Mouse (Mus musculus) liver, embryonic 14.5 days (tissue): Measurements from ENCODE around the gene Zfr. TPM values are rescaled to one million over a fixed set of nuclear protein-coding genes. Genes with fewer than 3 reads are reported as not detected.

Experiments
- ATAC-seq: fragments of 200-750 bp; cut with Nextera tagmentation; 2 replicates; pipeline ENCODE4 v1.8.0; 2017; ENCODE audit warnings: moderate number of reproducible peaks, mild to moderate bottlenecking, moderate library complexity; ENCODE audit not compliant: insufficient read depth
- DNase-seq, 3 experiments: peaks; one replicate each; pipeline ENCODE4 v3.0.0-alpha.2; 2012 to 2013; ENCODE audit warnings: low read depth in 3 of 3, low spot score in 3 of 3
- H3K27ac ChIP-seq: fragments of 300-500 bp; sonication (generic); 2 replicates; pipeline ENCODE4 v1.5.1; 2014; ENCODE audit warnings: moderate library complexity, mild to moderate bottlenecking, control low read depth, inconsistent platforms
- H3K27me3 ChIP-seq: fragments of 300-500 bp; sonication (generic); 2 replicates; pipeline ENCODE4 v1.6.1; 2014; ENCODE audit warnings: mild to moderate bottlenecking, low read length, moderate library complexity; ENCODE audit not compliant: control insufficient read depth, insufficient read depth
- H3K36me3 ChIP-seq: fragments of 300-500 bp; sonication (generic); replicated peaks from 2 replicates; pipeline ENCODE4 v1.6.1; 2014; ENCODE audit warnings: low read depth; ENCODE audit not compliant: control insufficient read depth, insufficient read depth
- H3K4me1 ChIP-seq, 2 experiments: fragments of 200-500 bp in 1 of 2; fragments of 300-500 bp in 1 of 2; sonication (generic) in 1 of 2; replicated peaks; 2 replicates each; pipeline ENCODE4 v1.6.1; 2012 to 2014; ENCODE audit warnings: antibody characterized with exemption in 1 of 2, inconsistent platforms in 1 of 2, low read length in 1 of 2; ENCODE audit not compliant: control insufficient read depth in 2 of 2, insufficient read depth in 2 of 2
- H3K4me2 ChIP-seq: fragments of 300-500 bp; sonication (generic); 2 replicates; pipeline ENCODE4 v1.6.1; 2014; ENCODE audit warnings: low read depth, mild to moderate bottlenecking, control low read depth, moderate library complexity
- H3K4me3 ChIP-seq, 2 experiments: fragments of 200-500 bp in 1 of 2; fragments of 300-500 bp in 1 of 2; sonication (generic) in 1 of 2; 2 replicates each; pipeline ENCODE4 v1.5.1; 2012 to 2014; ENCODE audit warnings: low read depth in 2 of 2, low read length in 2 of 2, mild to moderate bottlenecking in 2 of 2, control low read depth in 1 of 2, inconsistent platforms in 1 of 2, moderate library complexity in 1 of 2; ENCODE audit not compliant: insufficient read depth in 1 of 2
- H3K9ac ChIP-seq: fragments of 300-500 bp; sonication (generic); replicated peaks from 2 replicates; pipeline ENCODE4 v1.6.1; 2014; ENCODE audit warnings: mild to moderate bottlenecking, control low read depth, moderate library complexity
- H3K9me3 ChIP-seq: fragments of 300-500 bp; sonication (generic); 2 replicates; pipeline ENCODE4 v1.6.1; 2016; ENCODE audit warnings: low read length, mixed read lengths; ENCODE audit not compliant: control insufficient read depth
- CTCF ChIP-seq: IDR thresholded peaks from 2 replicates; pipeline ENCODE4 v1.5.1; 2016; ENCODE audit warnings: antibody characterized with exemption, low read depth, control low read depth
- EP300 ChIP-seq: IDR thresholded peaks from 2 replicates; pipeline ENCODE4 v1.6.1; 2016; ENCODE audit warnings: antibody characterized with exemption, low read depth
- WGBS: fragments of 180-500 bp; shearing (Covaris S2); extraction: QIAGEN DNeasy Blood & Tissue Kit; methylation state at CpG from one replicate; pipeline ENCODE4 v1.1.7; 2014; ENCODE audit not compliant: insufficient replicate concordance; 5-methylcytosine and 5-hydroxymethylcytosine counted together
- polyA plus RNA-seq, 2 experiments: library from polyadenylated mRNA; depleted of rRNA in 1 of 2; stranded (reverse) in 1 of 2; unstranded in 1 of 2; fragments of >200 nt; fragmentation: Nextera tagmentation in 1 of 2; extraction: Ambion mirVana in 1 of 2; gene quantifications; 2 replicates each; pipeline versions ENCODE4 v1.2.1 to v1.2.3; 2012 to 2014

The Zfr gene
- polyA plus RNA-seq, 2 experiments, result 21.8 to 42.2 TPM

DNA sequence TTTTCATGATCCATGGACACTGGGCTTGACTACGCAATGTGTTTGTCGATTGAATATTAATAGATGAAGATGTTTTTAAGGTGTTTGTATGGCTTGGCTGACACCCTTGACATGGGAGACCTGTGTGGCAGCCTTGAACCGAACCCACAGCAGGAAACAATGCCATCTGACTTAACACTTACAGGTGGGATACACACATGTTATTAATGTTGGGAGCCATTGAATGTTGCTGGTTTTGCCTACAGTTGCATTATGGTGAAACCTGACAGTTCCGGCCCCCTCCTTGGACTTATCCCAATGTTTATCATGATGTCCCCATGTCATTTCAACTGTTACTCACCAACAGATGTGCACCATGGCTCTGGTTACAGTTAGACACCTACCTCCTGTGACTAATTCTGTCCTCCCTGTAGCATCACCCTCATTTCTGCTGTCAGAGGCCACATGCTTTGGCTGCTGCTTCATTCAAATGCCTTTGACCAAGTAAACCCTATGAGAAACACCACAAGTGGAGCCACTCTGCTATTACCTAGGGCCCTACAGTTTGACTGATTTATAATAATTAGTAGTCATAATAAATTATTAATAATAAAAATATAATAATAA lies 23.6 kb upstream of the Zfr start:
- Histone ChIP-seq H3K9me3 (no peaks in the 10 kb centered on the region), H3K9ac (no peak overlapping the region), H3K4me1 (no peaks in the 10 kb centered on the region), H3K4me2 (no peak overlapping the region), H3K27ac (no peak overlapping the region), H3K36me3 (no peaks in the 10 kb centered on the region), H3K4me3 (no peak overlapping the region), H3K27me3 (no peaks in the 10 kb centered on the region)
- WGBS, result 83% methylated on average over 4 of the region's 4 CpGs
- TF ChIP-seq CTCF (no peak), EP300 (no peak)
- DNase-seq (no peak), ATAC-seq (no peak)

DNA sequence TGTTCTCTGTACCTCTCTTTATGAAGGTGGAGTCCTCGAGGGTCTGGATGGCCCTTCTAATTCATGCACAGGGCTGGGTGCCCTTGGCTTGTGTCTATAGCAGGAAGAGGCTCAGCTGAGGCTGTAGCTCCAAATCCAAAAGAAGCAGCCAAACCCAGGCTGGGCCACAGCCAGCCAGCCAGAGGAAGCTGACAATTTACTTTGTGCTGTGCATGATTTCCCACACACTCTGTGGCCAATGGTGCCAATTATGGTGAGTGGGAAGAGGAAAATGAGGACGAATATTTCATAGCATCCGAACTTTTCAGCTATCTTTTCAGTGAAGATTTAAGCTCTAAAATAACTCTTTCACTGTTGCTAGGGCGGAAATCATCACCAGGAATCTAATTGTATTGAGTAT lies 21.2 kb upstream of the Zfr start:
- no peak overlapping the region for H3K4me3 ChIP-seq
- no peaks in the 10 kb centered on the region for H3K36me3 ChIP-seq
- no peak for DNase-seq
- no peaks in the 10 kb centered on the region for H3K4me1 ChIP-seq
- no peaks in the 10 kb centered on the region for H3K9me3 ChIP-seq
- 56% methylated on average over 4 of the region's 4 CpGs for whole genome bisulfite sequencing
- H3K9ac ChIP-seq, result no peak overlapping the region
- no peak overlapping the region for H3K4me2 ChIP-seq
- H3K27me3 ChIP-seq, result no peaks in the 10 kb centered on the region
- H3K27ac ChIP-seq, result no peak overlapping the region
- no peak for TF ChIP-seq EP300
- TF ChIP-seq CTCF, result no peak
- no peak for ATAC-seq

DNA sequence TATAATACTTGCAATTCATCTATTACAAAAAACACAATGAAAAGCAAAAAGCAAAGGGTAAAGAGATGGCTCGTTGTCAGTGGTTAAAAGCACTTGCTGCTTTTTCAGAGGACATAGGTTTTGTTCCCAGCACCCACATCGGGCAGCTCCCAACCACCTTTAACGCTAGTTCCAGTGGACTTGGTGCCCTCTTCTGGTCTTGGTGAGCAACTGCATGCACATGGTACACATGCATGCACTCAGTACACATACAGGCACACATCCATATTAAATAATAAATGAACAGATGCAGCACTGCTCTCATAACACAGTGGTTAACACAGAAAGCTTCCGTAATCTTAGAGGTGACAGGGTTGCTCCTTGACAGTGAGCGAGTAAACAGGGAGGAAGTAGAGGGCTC lies 20.3 kb upstream of the Zfr start:
- Histone ChIP-seq H3K4me1 (no peaks in the 10 kb centered on the region), H3K36me3 (no peaks in the 10 kb centered on the region), H3K4me2 (no peak overlapping the region), H3K9me3 (no peaks in the 10 kb centered on the region), H3K27ac (no peak overlapping the region), H3K4me3 (no peak overlapping the region), H3K9ac (no peak overlapping the region), H3K27me3 (no peaks in the 10 kb centered on the region)
- ATAC-seq (no peak), DNase-seq (no peak)
- 81% methylated on average over 5 of the region's 5 CpGs for WGBS
- TF ChIP-seq CTCF (peak; percentile 48), EP300 (no peak)

DNA sequence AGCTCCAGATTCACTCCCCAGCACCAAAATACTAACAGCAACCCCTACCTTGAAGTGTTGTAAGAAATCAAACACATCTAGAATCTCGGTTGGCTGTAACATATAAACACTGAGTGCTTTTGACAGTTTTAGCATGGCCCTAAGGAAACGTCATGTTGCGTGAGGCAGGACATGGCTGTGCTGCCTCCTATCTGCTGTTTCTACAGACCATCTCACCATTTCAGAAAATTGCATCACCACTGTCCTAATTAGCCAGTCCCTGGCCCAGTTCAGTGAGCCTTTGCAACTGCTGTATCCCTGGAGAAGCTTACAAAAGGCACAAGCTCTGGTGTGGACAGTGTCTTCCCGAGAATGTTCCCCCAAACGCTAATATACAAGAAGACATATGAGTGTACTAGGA lies 16.7 kb upstream of the Zfr start:
- no peak overlapping the region for H3K9ac ChIP-seq
- no peak overlapping the region for H3K4me2 ChIP-seq
- 65% methylated on average over 5 of the region's 5 CpGs for WGBS
- TF ChIP-seq CTCF, result no peak
- TF ChIP-seq EP300, result no peak
- ATAC-seq (no peak), DNase-seq (no peak)
- no peaks in the 10 kb centered on the region for H3K36me3 ChIP-seq
- H3K4me1 ChIP-seq, result no peaks in the 10 kb centered on the region
- no peaks in the 10 kb centered on the region for H3K9me3 ChIP-seq
- H3K4me3 ChIP-seq, result no peak overlapping the region
- H3K27ac ChIP-seq, result no peak overlapping the region
- H3K27me3 ChIP-seq, result no peaks in the 10 kb centered on the region

DNA sequence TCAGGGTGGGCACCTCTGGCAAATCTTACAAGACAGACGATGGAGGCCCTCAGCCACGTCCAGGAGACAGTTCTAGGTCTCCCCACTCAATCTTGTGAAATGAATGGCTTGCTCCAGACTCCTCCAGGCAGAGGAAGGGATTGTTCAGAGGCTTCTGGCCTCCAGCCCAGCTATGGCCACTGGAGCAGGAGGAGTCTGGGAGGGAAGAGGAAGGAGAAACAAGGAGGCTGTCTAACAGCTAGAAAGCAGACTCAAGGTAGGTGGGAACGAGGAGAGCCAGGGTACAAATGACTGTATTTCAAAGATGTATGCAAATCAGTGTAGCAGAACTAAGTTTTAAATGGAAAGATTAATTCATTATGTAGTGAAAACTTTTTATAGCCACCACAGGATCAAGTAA lies 13.9 kb upstream of the Zfr start:
- Histone ChIP-seq H3K27me3 (no peaks in the 10 kb centered on the region), H3K9me3 (no peaks in the 10 kb centered on the region), H3K4me3 (no peak overlapping the region), H3K27ac (no peak overlapping the region), H3K4me2 (no peak overlapping the region), H3K4me1 (no peaks in the 10 kb centered on the region), H3K36me3 (no peaks in the 10 kb centered on the region), H3K9ac (no peak overlapping the region)
- DNase-seq (no peak), ATAC-seq (no peak)
- WGBS, result 54% methylated on average over 3 of the region's 3 CpGs
- no peak for TF ChIP-seq EP300
- no peak for TF ChIP-seq CTCF
